Mouse (Mus musculus): ENCODE data around the gene Gm5039.

Gene Gm5039

GRCm38 (mm10) chr12:88323926-88324325 lies at the start of gene Gm5039:
Gene Gm5039 (minus strand): TSS chr12:88324026.
- WGBS = 84% methylated on average over 2 of the region's 2 CpGs

GRCm38 (mm10) chr12:88372018-88372417 lies 48.2 kb upstream of the Gm5039 start:
- 82% methylated on average over 5 of the region's 5 CpGs for WGBS

DNA sequence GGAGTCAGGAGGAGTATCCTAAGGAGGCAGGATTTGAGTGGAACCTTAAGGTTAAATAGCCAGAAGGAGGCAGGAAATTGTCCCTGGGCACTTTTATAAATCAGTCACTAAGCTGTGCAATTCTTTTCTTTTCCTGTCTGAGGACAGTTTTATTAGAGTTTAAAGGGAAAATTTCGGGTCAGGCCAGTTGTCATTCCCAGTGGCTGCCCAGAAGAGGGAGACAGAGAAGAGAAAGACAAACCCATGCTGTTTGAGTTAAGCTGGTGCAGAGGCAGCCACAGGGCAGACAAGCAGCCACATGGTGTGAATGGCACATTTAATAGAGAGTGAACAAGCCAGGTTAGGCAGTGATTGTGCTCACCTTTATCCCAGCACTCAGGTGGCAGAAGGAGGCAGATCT lies 46.5 kb upstream of the Gm5039 start:
- 20% methylated on average over 1 of the region's 1 CpGs for WGBS

GRCm38 (mm10) chr12:88369690-88370089 lies 45.9 kb upstream of the Gm5039 start:
- 77% methylated on average over 4 of the region's 4 CpGs for WGBS

GRCm38 (mm10) chr12:88368618-88369017 lies 44.8 kb upstream of the Gm5039 start:
- WGBS = 50% methylated on average over 4 of the region's 4 CpGs

DNA sequence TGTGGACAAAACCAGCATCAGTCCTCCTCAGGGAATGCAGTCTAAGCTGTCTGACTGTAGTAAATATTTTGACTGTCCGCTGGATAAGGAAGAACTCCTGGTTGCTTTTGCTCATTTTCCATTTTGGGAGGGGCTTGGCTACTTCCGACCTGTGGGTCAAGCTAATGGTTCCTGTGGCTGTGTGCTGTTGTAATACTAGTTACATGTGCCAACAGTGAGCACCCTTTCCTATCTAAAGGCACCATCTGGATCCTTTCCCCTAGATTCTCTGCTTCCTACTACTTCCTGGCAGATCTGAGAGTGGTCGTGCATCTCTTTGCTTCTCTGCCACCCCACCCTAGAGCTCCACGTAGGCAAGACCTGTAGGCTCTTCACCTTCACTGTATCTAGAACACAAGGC lies 43.8 kb upstream of the Gm5039 start:
- 62% methylated on average over 4 of the region's 4 CpGs for WGBS

- WGBS = 39% methylated on average over 9 of the region's 9 CpGs
Observed at GRCm38 (mm10) chr12:88361120-88361445, 37.3 kb upstream of the Gm5039 start.

DNA sequence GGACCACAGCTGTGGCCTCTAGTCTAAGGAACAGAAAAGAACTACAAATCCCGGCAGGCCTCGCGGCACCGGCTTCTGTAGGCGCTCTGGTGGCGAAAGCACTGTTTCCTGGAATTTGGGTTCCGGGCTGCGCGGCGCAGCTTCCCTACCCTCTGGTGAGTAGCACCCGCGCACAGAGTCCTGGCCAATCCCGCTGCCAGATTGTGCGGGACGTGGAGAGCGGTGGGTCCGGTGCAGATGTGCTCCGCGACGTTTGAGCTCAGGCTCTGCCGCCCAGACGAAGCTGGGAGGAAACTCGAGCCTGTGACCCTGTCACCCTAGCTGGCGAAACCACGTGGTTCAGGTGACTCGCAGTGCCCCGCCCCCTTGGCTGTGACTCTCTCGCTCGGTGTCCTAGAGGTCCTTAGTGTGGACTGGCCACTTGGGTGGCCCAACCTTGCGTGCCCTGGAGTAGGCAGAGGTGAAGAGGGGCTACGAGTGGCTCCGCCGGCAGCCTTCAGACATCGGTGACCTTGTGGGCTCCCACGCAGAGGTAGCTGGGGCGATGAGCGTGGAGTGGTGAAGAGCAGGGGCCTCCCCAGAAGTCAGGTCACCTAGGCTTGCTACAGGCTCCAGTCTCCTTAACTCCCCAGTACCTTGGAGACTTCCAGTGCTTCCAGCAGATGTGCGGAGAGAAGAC lies 36.8 kb upstream of the Gm5039 start, which contains the start of gene Adck1:
Gene Adck1, plus strand, starts transcription at position 114 of the 679 bp plus-strand sequence.
- 1% methylated on average over 38 of the region's 38 CpGs for WGBS

GRCm38 (mm10) chr12:88354182-88354702 lies 30.4 kb upstream of the Gm5039 start:
- 12% methylated on average over 41 of the region's 41 CpGs for WGBS

GRCm38 (mm10) chr12:88341286-88341685 lies 17.5 kb upstream of the Gm5039 start:
- WGBS = 39% methylated on average over 2 of the region's 2 CpGs

DNA sequence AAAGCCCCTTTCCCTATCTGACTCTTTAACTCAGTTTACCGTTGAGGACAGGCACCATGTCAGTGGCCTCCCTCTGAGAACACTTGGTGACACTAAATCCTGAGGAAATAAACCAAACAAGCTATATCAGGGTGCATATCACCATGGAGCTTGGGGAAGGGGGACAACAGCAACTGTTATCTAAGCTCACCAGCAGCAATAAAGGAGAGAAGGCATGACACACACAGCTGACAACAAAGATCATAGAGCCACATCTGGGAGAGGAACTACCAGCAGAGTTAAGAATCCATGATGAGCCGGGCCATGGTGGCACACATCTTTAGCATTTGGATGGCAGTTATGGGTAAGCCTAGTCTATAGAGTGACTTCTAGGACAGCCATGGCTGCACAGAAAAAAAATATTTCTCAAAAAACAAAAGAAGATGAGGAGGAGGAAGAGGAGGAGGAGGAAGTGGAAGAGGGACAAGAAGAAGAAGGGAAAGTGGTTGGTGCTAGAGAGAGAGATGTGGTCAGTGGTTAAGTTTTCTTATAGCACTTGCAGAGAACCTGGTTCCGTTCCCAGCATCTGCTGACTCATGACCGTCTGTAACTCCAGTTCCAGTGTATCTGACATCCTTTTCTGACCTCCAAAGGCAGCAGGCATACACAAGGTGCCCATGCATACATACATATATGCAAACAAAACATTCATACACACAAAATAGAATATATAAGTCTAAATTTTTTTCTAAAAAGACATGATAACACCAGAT lies 13.0 kb upstream of the Gm5039 start:
- WGBS = 73% methylated on average over 4 of the region's 4 CpGs

GRCm38 (mm10) chr12:88314556-88314955 lies 9.3 kb downstream of the Gm5039 start:
- 69% methylated on average over 3 of the region's 3 CpGs for WGBS

GRCm38 (mm10) chr12:88297171-88297570 lies 26.7 kb downstream of the Gm5039 start:
- 69% methylated on average over 2 of the region's 2 CpGs for WGBS

GRCm38 (mm10) chr12:88293082-88293481 lies 30.7 kb downstream of the Gm5039 start:
- 76% methylated on average over 4 of the region's 4 CpGs for WGBS

- WGBS = 83% methylated on average over 5 of the region's 5 CpGs
Observed at GRCm38 (mm10) chr12:88285224-88285623, 38.6 kb downstream of the Gm5039 start.

GRCm38 (mm10) chr12:88274400-88274799 lies 49.4 kb downstream of the Gm5039 start, which contains the start of gene Gm5662:
Gene Gm5662 (minus strand): TSS chr12:88274500.
- WGBS = 87% methylated on average over 5 of the region's 5 CpGs
